Mouse (Mus musculus) Patski (cell line): ENCODE measurements around the gene Ptprg. TPM values are rescaled to one million over a fixed set of nuclear protein-coding genes. Genes with fewer than 3 reads are reported as not detected.

ENCODE experiments used
- ATAC-seq: fragments of 100-300 bp; one replicate; pipeline ENCODE4 v1.8.0; 2021
- CTCF ChIA-PET: fragments of 350-600 bp; sonication (Branson Sonifier 250); formaldehyde crosslinking; loops from one replicate; lab custom pipeline; 2022; ENCODE audit warnings: inconsistent platforms; lab: Charles Lee
- POLR2A ChIA-PET: fragments of 350-600 bp; sonication (Branson Sonifier 250); formaldehyde crosslinking; loops from one replicate; lab custom pipeline; 2022; ENCODE audit warnings: antibody characterized with exemption, inconsistent platforms; lab: Charles Lee
- DNase-seq: peaks from one replicate; pipeline ENCODE4 v3.0.0-alpha.2; 2011; ENCODE audit warnings: low read depth, low spot score
- H3K27me3 ChIP-seq: fragments of 371-371 bp; one replicate; pipeline ENCODE4 v1.5.1; 2021
- CTCF ChIP-seq: fragments of 100-300 bp; IDR thresholded peaks from one replicate; pipeline ENCODE4 v1.5.1; 2021
- in situ Hi-C: fragments of 300-500 bp; cut with MboI; formaldehyde crosslinking; loops from 3 replicates; pipeline ENCODE4 v1.11.1; 2018; ENCODE audit warnings: low pct_unique_long_range_greater_than_20kb, mixed read lengths
- polyA plus RNA-seq: library from polyadenylated mRNA; unstranded; gene quantifications from one replicate; pipeline ENCODE4 v1.2.3, GENCODE M21; 2021

The Ptprg gene
- polyA plus RNA-seq, 1 experiment from 2014 or later: 40.1 TPM

DNA sequence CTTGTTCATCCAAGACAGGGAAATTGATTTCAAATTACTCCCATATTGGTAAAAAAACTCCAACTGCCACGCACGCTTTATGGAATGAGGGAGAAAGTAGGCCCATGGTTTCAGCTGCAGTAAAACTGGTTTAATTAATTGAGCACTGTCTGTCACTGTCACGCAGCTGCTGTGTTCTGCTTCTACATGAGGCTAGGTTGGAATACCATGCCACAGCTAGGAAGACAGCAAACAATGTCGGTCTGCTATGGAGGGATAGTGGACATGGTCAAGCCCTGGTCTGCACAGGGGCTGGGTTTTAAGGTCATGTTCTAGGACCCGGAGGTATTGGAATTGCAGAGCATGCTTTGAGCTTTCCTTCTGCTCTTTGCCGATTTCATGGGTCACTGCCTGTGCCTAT is 30.9 kb downstream of the Ptprg start:
- ATAC-seq (no peak), DNase-seq (no peak)
- ChIA-PET POLR2A (no interaction called here), CTCF (interaction anchor here (1.3 to 1.4 kb wide), 2 partner anchors 9 to 14 kb away, joined by 3 to 6 read pairs; no protein-coding TSS in a partner anchor)
- in situ Hi-C loops: no loop called here
- TF ChIP-seq CTCF: no peak
- H3K27me3 ChIP-seq: no peaks in the 10 kb centered on the region

DNA sequence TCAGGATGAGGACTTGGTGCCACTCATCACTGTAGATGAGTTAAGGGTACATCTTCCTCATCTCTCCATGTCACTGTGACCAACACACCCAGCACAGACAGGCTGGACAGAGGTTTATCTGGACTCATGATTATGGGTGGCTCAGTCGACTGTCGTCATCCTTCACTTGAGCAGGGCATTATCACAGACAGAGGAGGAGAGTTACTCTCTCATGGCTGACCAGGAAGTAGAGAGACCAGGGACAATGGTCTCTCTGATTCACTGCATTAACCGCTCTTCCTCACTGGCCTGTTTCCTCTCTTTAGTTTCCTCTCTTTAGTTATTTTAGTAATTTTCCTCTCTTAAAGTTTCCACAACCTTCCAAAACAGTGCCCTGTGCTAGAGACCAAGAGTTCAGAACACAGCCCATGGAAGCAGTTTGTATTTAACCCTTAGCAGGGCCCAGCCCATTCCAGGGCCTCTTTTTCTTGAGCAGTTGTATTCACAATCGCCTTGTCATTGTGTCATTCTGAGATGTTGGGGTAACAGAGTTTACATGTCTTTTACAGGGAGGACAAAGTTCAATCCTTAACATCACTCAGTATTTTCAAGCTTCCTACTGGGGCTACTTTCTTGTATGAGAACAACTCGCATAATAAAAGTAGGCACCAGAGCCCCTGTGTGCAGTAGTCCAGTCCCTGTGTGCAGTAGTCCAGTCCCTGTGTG is 31.7 kb downstream of the Ptprg start:
- TF ChIP-seq CTCF: no peak
- no peak for ATAC-seq
- in situ Hi-C loops: no loop called here
- ChIA-PET POLR2A (no interaction called here), CTCF (interaction anchor here (1.4 kb wide), 1 partner anchor 8 kb away, joined by 6 read pairs; no protein-coding TSS in a partner anchor)
- no peaks in the 10 kb centered on the region for H3K27me3 ChIP-seq
- no peak for DNase-seq

DNA sequence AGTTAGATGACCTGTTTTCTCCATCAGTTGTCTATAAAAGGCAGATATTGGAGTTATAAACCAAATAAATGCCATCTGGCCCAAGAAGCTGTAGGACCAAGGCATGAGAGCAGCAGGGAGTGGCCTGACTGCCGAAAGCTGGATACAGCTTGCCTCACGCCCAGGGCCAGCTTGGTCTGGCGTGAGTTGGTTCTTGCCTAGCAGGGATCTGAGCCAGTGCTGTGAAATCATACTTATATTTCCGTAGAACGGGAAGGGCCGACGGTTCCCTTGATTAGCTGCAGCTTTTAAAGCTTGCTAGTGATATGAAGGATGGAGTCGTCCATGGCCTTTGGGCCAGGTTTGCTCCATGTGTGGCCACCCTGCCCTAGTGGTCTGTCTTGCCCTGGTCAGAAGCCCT is 37.1 kb downstream of the Ptprg start:
- in situ Hi-C loops: no loop called here
- POLR2A ChIA-PET: interaction anchor here (0.6 kb wide), 1 partner anchor 8 kb away, joined by 3 read pairs; no protein-coding TSS in a partner anchor
- DNase-seq: no peak

DNA sequence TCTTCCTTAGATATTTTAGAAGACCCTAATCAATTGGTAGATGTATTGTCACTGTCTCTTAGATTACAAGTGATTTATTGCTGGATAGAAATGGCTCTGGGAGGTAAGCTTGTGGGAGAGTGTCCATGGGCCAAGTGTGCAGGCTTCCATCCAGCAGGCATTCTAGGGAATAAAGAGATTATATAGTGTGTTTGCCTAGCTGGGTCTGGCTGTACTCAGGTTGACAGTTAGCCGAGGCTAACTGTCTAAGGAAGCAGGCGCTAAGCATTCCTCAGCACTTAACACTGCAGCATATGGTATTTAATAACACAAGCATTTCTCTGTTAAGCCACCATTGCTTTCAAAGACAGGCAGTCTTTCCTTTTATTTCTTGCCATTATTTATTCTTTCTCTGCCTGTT is 39.3 kb downstream of the Ptprg start:
- CTCF ChIA-PET: interaction anchor here (1.8 to 3.5 kb wide), 2 partner anchors 8 to 14 kb away, joined by 6 to 11 read pairs; no protein-coding TSS in a partner anchor
- in situ Hi-C loops: no loop called here
- H3K27me3 ChIP-seq: no peaks in the 10 kb centered on the region
- POLR2A ChIA-PET: no interaction called here
- TF ChIP-seq CTCF: no peak
- ATAC-seq (no peak), DNase-seq (no peak)

More for the DNA sequence above, 37.1 kb downstream of the Ptprg start:
- H3K27me3 ChIP-seq: no peaks in the 10 kb centered on the region
- TF ChIP-seq CTCF: no peak
- CTCF ChIA-PET: interaction anchor here (3.5 kb wide), 1 partner anchor 12 kb away, joined by 11 read pairs; no protein-coding TSS in a partner anchor
- ATAC-seq: no peak

DNA sequence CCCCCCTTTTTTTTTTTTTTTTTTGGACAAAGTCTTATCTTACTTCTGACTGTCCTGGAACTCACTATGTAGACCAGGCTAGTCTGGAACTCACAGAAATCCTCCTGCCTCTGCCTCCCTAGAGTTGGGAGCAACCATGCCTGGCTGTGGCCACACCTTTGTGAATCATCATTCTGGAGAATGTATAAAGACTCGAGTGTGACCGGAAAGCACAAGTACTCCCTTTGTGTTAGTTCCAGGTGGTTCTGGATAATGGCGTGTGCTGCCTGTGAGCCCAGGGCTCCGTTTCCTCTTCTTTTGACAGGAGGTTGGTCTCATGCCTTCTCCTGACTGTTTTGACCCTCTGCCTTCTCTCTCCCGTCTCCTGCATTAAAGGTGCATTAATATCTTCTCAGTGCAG is 41.0 kb downstream of the Ptprg start:
- CTCF ChIA-PET: no interaction called here
- no peaks in the 10 kb centered on the region for H3K27me3 ChIP-seq
- TF ChIP-seq CTCF: no peak
- no peak for DNase-seq
- POLR2A ChIA-PET: no interaction called here
- in situ Hi-C loops: no loop called here
- no peak for ATAC-seq

DNA sequence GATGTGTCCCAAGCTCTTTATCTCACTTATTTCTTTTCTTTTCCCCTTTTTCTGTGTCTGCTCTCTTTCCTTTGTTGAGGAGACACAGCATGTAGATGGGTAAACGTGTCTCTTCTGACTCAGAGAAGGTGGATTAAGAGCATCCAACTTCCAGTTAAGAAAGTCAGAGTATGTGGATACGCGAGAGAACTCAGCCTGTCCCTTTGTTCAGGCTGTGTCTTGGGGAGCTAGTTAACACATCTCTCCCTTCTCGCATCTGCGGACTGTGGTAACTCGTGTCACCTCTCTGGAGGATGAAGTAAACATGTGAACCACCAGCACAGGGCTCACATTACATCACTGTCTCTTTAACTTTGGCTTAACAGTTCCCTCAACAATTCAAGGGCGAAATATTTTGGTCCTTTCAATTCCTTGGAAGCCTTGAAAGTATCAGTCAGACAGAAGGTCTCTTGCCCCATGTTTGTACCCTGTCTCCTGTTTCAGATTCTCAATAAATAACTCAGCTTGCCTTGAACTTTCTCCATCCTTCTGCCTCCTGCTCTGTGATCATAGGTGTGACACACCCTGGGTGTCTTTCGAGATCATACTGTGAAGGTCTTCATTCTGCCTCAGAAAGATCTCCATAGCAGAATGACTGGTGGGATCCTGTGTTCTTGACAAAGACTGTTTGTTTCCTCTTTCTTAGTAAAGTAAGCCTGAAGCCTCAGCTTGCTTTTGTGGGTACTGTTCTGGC is 51.0 kb downstream of the Ptprg start:
- in situ Hi-C loops: no loop called here
- no peak for ATAC-seq
- POLR2A ChIA-PET: no interaction called here
- no peak for TF ChIP-seq CTCF
- no peaks in the 10 kb centered on the region for H3K27me3 ChIP-seq
- no peak for DNase-seq
- CTCF ChIA-PET: no interaction called here

DNA sequence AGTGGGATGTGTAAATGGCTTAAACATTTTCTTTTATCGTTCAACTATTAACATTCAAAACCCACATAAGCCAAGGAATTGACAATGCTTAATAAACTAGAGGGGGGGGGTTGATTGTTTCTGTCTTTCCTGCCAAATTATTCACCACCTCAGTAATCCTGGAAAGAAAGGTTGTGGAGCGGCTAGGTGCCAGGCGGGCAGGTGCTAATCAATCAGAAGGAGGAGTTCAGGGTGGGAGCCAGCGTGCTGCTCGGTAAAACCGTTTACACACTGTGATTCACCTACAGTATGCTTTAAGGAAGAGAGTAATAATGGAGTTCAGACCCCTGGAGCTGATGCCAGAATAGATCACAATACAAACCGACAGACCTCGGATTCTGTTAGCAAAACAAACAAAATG is 55.0 kb downstream of the Ptprg start:
- in situ Hi-C loops: no loop called here
- ChIA-PET CTCF (no interaction called here), POLR2A (no interaction called here)
- TF ChIP-seq CTCF: no peak
- DNase-seq: no peak
- no peaks in the 10 kb centered on the region for H3K27me3 ChIP-seq
- ATAC-seq: no peak

DNA sequence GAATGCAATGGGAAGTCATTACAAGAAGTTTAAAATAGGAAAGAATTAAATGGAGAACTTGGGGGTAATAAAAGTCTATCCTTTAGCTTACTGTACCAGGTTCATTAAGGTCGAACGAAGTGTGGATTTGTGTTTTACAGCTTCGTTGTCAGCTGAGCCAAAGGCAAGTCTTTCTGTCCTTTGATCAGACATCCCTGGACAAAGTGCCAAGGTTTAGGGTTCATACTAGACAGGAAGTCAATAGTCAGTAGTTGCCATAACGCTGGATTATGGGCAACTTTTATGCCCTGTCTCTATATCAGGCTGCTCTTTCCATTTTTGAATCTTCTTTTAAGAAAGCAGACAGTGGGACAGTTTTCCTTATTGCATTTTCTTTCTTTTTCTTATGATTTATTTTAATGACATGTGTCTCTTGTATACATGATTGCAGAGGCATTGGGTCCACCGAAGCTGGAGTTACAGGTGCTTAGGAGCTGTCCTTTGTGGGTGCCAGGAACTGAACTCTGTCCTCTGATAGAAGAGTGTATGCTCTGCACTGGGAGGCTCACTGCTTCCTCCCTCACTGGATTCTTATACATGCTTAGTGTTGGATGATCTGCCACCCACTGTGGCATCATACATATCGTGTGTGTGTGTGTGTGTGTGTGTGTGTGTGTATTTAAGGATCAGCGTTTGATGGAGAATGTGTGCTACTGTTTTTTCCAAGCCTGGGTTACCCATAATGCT is 56.7 kb downstream of the Ptprg start:
- ChIA-PET POLR2A (no interaction called here), CTCF (no interaction called here)
- H3K27me3 ChIP-seq: no peaks in the 10 kb centered on the region
- no peak for DNase-seq
- ATAC-seq: no peak
- no peak for TF ChIP-seq CTCF
- in situ Hi-C loops: loop anchor here (5.0 kb wide), 1 partner anchor 48 kb away; no protein-coding TSS in a partner anchor

DNA sequence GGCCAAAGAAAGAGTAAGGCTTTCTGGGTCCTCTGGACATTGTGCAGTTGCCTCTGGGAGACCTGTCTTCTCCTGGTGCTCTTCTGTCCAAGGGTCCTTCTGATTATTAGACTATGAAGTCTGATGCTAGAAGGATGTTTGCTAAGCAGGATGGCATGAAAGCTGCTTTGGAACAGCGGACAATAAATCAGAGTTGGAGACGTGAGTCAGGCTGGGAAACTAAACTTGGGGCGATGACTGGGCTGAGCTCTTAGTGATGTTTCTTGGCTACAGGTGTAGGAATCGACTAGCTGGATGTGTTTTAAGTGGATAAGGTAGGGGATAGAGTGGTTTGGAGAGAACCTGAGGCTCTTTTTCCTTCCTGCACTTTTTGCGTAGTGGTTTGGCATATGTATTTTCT is 59.1 kb downstream of the Ptprg start:
- in situ Hi-C loops: loop anchor here (5.0 kb wide), 1 partner anchor 50 kb away; no protein-coding TSS in a partner anchor
- no peaks in the 10 kb centered on the region for H3K27me3 ChIP-seq
- POLR2A ChIA-PET: no interaction called here
- no peak for DNase-seq
- peak; percentile 19 for ATAC-seq
- no peak for TF ChIP-seq CTCF
- CTCF ChIA-PET: interaction anchor here (1.0 to 1.5 kb wide), 3 partner anchors 55 to 528 kb away, joined by 3 to 4 read pairs (median 3); no protein-coding TSS in a partner anchor

DNA sequence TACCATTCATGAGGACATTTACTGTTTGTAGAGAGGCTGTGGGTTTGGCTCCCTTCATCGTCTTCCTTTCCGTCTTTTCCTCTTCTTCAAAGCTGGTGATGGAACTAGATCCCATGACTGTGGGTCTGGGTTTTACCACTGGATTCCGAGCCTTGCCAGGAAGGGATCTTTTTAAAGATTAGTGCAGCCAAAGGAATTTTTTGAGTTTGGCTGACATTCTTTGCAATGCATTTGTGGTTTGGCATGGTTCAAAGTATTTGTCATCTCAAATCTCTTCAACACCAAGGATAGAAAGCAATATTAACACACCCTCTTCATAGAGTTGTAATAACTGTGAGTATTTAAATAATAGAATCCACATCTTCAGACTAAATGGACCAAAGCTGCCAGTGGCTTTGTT is 59.8 kb downstream of the Ptprg start:
- ChIA-PET CTCF (interaction anchor here (1.0 to 1.5 kb wide), 2 partner anchors 56 to 58 kb away, joined by 3 to 4 read pairs; no protein-coding TSS in a partner anchor), POLR2A (no interaction called here)
- DNase-seq (no peak), ATAC-seq (peak; percentile 26)
- no peaks in the 10 kb centered on the region for H3K27me3 ChIP-seq
- in situ Hi-C loops: loop anchor here (5.0 kb wide), 1 partner anchor 51 kb away; no protein-coding TSS in a partner anchor
- TF ChIP-seq CTCF: no peak
